Mouse (Mus musculus) heart, embryonic 14.5 days (tissue): ENCODE measurements around the gene Ttc26. TPM values are rescaled to one million over a fixed set of nuclear protein-coding genes. Genes with fewer than 3 reads are reported as not detected.

Source experiments
- ATAC-seq: fragments of 200-750 bp; cut with Nextera tagmentation; 2 replicates; pipeline ENCODE4 v1.8.0; 2017; ENCODE audit warnings: low read depth, moderate TSS enrichment; ENCODE audit not compliant: insufficient number of reproducible peaks, insufficient read depth, low FRiP score
- H3K27ac ChIP-seq, 2 experiments: fragments of 200-500 bp in 1 of 2; fragments of 300-500 bp in 1 of 2; sonication (generic) in 1 of 2; replicated peaks in 1 of 2; 2 replicates each; pipeline ENCODE4 v1.5.1; 2012 to 2014; ENCODE audit warnings: low read depth in 2 of 2, low read length in 2 of 2, control low read depth in 1 of 2, mild to moderate bottlenecking in 1 of 2, mixed read lengths in 1 of 2; ENCODE audit not compliant: control insufficient read depth in 1 of 2, insufficient read depth in 1 of 2
- H3K27me3 ChIP-seq: fragments of 300-500 bp; sonication (generic); 2 replicates; pipeline ENCODE4 v1.6.1; 2014; ENCODE audit warnings: mild to moderate bottlenecking, low read length, control low read depth; ENCODE audit not compliant: control insufficient read depth, insufficient read depth
- H3K36me3 ChIP-seq: fragments of 300-500 bp; sonication (generic); 2 replicates; pipeline ENCODE4 v1.6.1; 2014; ENCODE audit warnings: mild to moderate bottlenecking, control low read depth, low read length, mixed read lengths; ENCODE audit not compliant: control insufficient read depth, insufficient read depth
- H3K4me1 ChIP-seq, 2 experiments: fragments of 200-500 bp in 1 of 2; fragments of 300-500 bp in 1 of 2; sonication (generic) in 1 of 2; 2 replicates each; pipeline ENCODE4 v1.6.1; 2012 to 2014; ENCODE audit warnings: low read length in 2 of 2, control low read depth in 1 of 2, mixed read lengths in 1 of 2; ENCODE audit not compliant: control insufficient read depth in 2 of 2, insufficient read depth in 2 of 2
- H3K4me2 ChIP-seq: fragments of 300-500 bp; sonication (generic); 2 replicates; pipeline ENCODE4 v1.6.1; 2014; ENCODE audit warnings: mild to moderate bottlenecking, low read length
- H3K4me3 ChIP-seq, 2 experiments: fragments of 200-500 bp in 1 of 2; fragments of 300-500 bp in 1 of 2; sonication (generic) in 1 of 2; 2 replicates each; pipeline ENCODE4 v1.5.1; 2012 to 2014; ENCODE audit warnings: low read length in 2 of 2, mild to moderate bottlenecking in 2 of 2, control low read depth in 1 of 2, low read depth in 1 of 2, moderate library complexity in 1 of 2; ENCODE audit not compliant: control insufficient read depth in 1 of 2, insufficient read depth in 1 of 2
- H3K9ac ChIP-seq: fragments of 300-500 bp; sonication (generic); 2 replicates; pipeline ENCODE4 v1.6.1; 2014; ENCODE audit warnings: mild to moderate bottlenecking, low read length
- H3K9me3 ChIP-seq: fragments of 300-500 bp; sonication (generic); 2 replicates; pipeline ENCODE4 v1.6.1; 2016; ENCODE audit warnings: low read length, control low read depth; ENCODE audit not compliant: control insufficient read depth
- WGBS: fragments of 180-500 bp; shearing (Covaris S2); extraction: QIAGEN DNeasy Blood & Tissue Kit; methylation state at CpG from one replicate; pipeline ENCODE4 v1.1.7; 2014; 5-methylcytosine and 5-hydroxymethylcytosine counted together
- polyA plus RNA-seq: library from polyadenylated mRNA; unstranded; fragments of >200 nt; fragmentation: Nextera tagmentation; extraction: Ambion mirVana; gene quantifications from 2 replicates; pipeline ENCODE4 v1.2.1, GENCODE M21; 2014

Gene Ttc26
- polyA plus RNA-seq, 1 experiment from 2014 or later, result 3.9 TPM

DNA sequence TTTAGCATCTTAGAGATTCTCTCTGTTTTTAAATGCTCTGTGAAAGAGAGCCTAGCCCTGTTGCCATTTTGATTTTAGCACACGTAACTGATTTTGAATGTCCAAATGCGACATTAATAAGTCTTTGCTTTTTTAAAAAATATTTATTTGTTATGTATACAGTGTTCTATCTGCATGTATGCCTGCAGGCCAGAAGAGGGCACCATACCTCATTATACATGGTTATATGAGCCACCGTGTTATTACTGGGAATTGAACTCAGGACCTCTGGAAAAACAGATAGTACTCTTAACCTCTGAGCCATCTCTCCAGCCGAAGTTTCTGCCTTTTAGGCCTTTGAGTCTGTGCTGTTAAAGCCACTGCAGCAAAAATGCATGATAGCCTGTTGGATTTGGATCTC lies 88.3 kb downstream of the Ttc26 start:
- Histone ChIP-seq H3K36me3 (peaks cover 44% of the 10 kb centered on the region), H3K9ac (no peak overlapping the region), H3K4me2 (no peak overlapping the region), H3K27me3 (no peaks in the 10 kb centered on the region), H3K4me1 (no peaks in the 10 kb centered on the region), H3K27ac (no peak overlapping the region), H3K9me3 (no peaks in the 10 kb centered on the region), H3K4me3 (no peak overlapping the region)
- no peak for ATAC-seq
- 91% methylated on average over 4 of the region's 4 CpGs for WGBS

Other genes starting within 250 kb of the Ttc26 start
- 1.9 and 2.3 TPM in 2 replicates for gene D630045J12Rik, start 127.5 kb upstream of the Ttc26 start, polyA plus RNA-seq
- 8.7 and 9.3 TPM in 2 replicates for gene Zc3hav1l, start 82.2 kb upstream of the Ttc26 start, polyA plus RNA-seq
- 7.2 and 9.1 TPM in 2 replicates for gene Zc3hav1, start 26.9 kb upstream of the Ttc26 start, polyA plus RNA-seq
- 11.8 and 13.0 TPM in 2 replicates for gene Ubn2, start 52.5 kb downstream of the Ttc26 start, polyA plus RNA-seq
- 284 and 300 TPM in 2 replicates for gene Fmc1, start 152.0 kb downstream of the Ttc26 start, polyA plus RNA-seq
- 47.2 and 48.0 TPM in 2 replicates for gene Luc7l2, start 169.9 kb downstream of the Ttc26 start, polyA plus RNA-seq